Mouse (Mus musculus): ENCODE results near the gene Cerk.

DNA sequence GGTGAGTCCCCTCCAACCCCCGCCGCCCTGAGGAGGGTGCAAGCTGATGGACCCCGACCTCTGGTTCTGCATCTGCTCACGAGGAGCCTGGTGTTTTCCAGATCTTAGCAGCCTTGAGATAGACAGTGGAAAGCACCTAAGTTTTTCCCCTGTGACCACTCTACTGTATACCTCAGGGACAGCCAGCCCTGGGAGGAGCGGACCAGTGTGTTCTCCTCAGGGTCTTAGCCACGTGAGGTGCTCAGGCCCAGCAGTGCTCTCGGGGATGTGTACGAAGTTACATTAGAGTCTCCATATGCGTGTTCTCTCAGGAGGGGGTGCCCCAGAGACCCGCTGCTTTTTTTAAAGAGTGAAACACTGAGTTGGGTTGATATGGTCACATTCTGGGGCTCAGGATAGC lies 55.3 kb downstream of the Cerk start:
- TF ChIP-seq CTCF (IDR thresholded peaks at IDR 0.05; ENCODE audit: control insufficient read depth, insufficient read depth, low read length), result no peak
- no peak for TF ChIP-seq POLR2A (IDR thresholded peaks at IDR 0.05; ENCODE audit: borderline replicate concordance, control insufficient read depth, low read depth, low read length)

Data from bone marrow, adult 2 months (tissue).